Mouse (Mus musculus): ENCODE measurements at regions not wholly inside any gene's neighbourhood (a gene's known extent, or its start where the extent isn't known, plus 50 kb on each side); places are given as distances from the start of the nearest gene placed in this dataset.

DNA sequence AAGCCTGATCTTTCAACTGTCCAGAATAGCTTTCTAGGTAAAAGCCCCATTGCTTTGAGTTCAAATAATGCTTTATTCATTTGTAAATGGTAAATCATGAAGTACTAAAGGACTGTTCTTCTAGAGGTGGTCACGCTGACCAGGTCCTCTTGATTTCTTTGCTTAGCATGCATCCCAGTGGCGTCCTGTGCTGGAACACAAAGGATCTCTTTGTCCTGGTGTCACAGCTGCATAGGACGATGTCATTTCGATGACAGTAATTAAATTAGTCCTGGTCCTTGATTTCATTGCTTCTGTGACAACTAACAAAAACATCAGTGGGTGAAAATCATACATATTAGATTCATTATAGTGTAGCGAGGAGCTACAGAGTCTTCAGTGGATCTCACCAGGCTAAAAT lies 76.7 kb upstream of the Smad1 start:
- no peak for TF ChIP-seq POLR2A (IDR thresholded peaks at IDR 0.05; ENCODE audit: control insufficient read depth, low read depth, low read length)
- TF ChIP-seq CTCF (IDR thresholded peaks at IDR 0.05; ENCODE audit: control insufficient read depth, insufficient read depth, insufficient replicate concordance, low read depth, low read length), result no peak
